Mouse (Mus musculus) G1E (cell line): ENCODE results near the gene Aaas. TPM values are rescaled to one million over a fixed set of nuclear protein-coding genes. Genes with fewer than 3 reads are reported as not detected.
A peak's percentile ranks its signal among the peaks of the same experiment; 100 is the strongest.

Experiments
- ATAC-seq: 2 replicates; pipeline ENCODE4 v1.8.0; 2016; ENCODE audit warnings: mild to moderate bottlenecking; ENCODE audit not compliant: insufficient number of reproducible peaks, poor library complexity, low FRiP score, severe bottlenecking; ENCODE audit errors: extremely low read depth
- DNase-seq: peaks from one replicate; pipeline ENCODE4 v3.0.0; 2012; ENCODE audit warnings: low spot score
- H3K27me3 ChIP-seq: 2 replicates; pipeline ENCODE4 v1.6.1; 2012; ENCODE audit warnings: mild to moderate bottlenecking, low read length, inconsistent platforms; ENCODE audit not compliant: insufficient read depth
- H3K36me3 ChIP-seq: replicated peaks from 2 replicates; pipeline ENCODE3; 2012; ENCODE audit warnings: mild to moderate bottlenecking, inconsistent platforms
- H3K4me1 ChIP-seq: 2 replicates; pipeline ENCODE4 v1.6.1; 2012; ENCODE audit warnings: low read depth, low read length, inconsistent platforms, mixed read lengths; ENCODE audit not compliant: insufficient read depth
- H3K4me3 ChIP-seq: 2 replicates; pipeline ENCODE4 v1.5.1; 2012; ENCODE audit warnings: low read depth, mild to moderate bottlenecking, inconsistent platforms, low read length, moderate library complexity, mixed read lengths
- H3K9me3 ChIP-seq: replicated peaks from 2 replicates; pipeline ENCODE4 v1.6.1; 2012; ENCODE audit warnings: inconsistent platforms
- CTCF ChIP-seq: IDR thresholded peaks from 2 replicates; pipeline ENCODE4 v1.5.1; 2012; ENCODE audit warnings: low read depth, low read length, inconsistent platforms, mixed read lengths
- GATA1 ChIP-seq: IDR thresholded peaks from 2 replicates; pipeline ENCODE4 v1.6.1; 2012; ENCODE audit warnings: borderline replicate concordance, low read length, inconsistent platforms, mixed read lengths
- GATA2 ChIP-seq: IDR thresholded peaks from 2 replicates; pipeline ENCODE4 v1.6.1; 2012; ENCODE audit warnings: low read depth, low read length, inconsistent platforms, borderline replicate concordance
- POLR2AphosphoS5 ChIP-seq: IDR thresholded peaks from 2 replicates; pipeline ENCODE4 v1.6.1; 2012; ENCODE audit warnings: low read depth, low read length, inconsistent platforms; ENCODE audit not compliant: insufficient replicate concordance
- TAL1 ChIP-seq: conservative IDR thresholded peaks from 2 replicates; pipeline ENCODE4 v1.6.1; 2012; ENCODE audit warnings: low read depth, low read length, inconsistent platforms, mixed read lengths
- polyA plus RNA-seq: library from polyadenylated mRNA; stranded (reverse); fragments of >175 nt; gene quantifications from 2 replicates; pipeline ENCODE4 v1.2.3, GENCODE M21; 2012
- total RNA-seq, 2 experiments: library from RNA; stranded (forward) in 1 of 2; stranded (reverse) in 1 of 2; fragments of 200-1000 nt in 1 of 2; fragments of >200 nt in 1 of 2; fragmentation: Nextera tagmentation in 1 of 2; gene quantifications; 2 replicates each; pipeline ENCODE4 v1.2.3; 2014 to 2017

Gene Aaas
- total RNA-seq (2014; fragmentation: Nextera tagmentation) (187 and 217 TPM in 2 replicates), total RNA-seq (2017) (110 and 126 TPM in 2 replicates), polyA plus RNA-seq (199 and 288 TPM in 2 replicates)

DNA sequence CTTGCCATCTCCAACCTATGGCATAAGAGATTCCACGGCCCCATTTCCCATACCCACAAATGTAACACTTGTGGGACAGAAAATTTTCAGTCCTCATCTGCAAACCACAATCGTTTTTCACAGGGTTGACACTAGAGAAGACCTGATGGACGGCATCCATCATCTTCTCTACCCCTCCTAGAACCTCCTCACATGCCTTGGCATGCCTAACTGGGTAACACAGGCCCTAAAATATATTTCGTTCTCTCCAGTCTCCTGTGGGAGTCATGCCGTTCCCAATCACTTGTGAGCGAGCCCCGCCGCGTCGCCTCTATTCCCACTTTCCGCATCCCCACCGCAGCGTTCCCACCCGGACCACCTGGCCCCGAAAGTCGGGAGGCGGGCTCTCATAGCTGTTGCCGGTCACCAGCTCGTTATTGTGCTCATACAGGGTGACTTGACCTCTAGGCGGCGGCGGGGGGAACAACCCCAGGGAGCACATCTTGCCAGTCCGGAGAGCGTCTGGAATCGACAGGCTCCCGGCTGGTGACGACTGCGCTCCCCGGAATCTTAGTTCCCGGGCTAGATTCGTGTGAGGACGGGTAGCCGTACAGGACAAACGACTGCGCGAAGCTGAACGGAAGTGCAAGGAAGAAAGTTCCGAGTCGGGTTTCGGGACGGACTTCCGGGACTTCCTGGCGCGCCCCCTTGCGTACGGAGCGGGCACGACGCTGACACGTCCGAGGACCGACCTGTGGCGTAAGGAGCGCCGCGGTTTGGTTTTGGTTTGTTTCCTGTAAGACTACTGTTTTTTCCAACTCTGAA lies at the start of gene Aaas:
Gene Aaas, minus strand, starts transcription at position 634 of the 804 bp plus-strand sequence.
- TF ChIP-seq CTCF (peak; percentile 85), GATA2 (no peak)
- peak within 1 kb of the TSS; percentile 86 for H3K4me3 ChIP-seq
- peak; percentile 83 for ATAC-seq

DNA sequence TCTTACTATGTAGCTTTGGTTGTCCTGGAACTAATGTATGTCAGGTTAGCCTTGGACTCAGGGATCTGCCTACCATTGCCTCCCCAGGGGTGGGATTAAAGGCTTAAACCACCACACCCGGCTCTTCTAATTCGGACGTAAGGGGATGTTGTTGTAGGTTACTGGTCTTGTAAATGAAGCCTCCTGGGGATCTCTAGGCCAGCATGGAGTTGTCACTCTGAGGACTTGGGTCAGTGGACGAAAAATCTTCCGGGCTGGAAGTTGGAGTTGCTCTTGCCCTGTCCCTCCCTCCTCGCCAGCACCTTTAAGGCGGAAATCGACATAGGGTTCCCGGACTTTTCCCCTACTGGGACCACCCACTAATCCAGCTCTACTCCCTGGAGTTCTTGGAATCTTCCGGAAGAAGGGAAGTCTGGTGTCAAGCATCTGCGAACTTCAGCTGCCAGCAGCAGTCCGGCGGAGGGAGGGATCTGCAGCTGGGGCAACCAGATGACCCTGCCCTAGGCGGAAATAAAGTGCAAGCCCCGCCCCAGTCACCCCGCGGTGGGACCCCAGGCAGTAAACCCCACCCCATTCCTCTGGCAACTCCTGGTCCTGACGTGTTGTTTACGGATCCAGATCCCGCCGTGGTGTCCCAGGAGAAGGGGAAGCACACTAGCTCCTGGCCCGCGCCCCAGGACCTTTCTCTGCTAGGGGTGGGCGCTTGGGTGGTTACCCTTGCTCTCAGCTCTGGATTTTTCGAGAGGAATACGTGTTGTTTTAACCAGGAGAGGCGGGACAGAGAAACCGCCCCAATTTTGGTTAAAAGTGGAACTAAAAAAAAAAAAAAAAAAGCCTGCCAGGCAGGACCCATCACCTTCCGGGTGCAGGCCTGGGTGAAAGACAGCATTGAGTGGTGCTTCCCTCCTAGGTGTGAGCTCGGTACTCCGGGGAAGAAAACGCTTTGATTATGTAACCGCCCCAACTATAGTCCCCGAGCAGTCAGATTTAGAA lies 49.0 kb upstream of the Aaas start:
- H3K4me1 ChIP-seq = peaks cover 60% of the 10 kb centered on the region

More for the DNA sequence above, at the start of gene Aaas:
- peak; percentile 88 for DNase-seq
- H3K36me3 ChIP-seq = peaks cover 35% of the 10 kb centered on the region
- H3K4me1 ChIP-seq = peaks cover 23% of the 10 kb centered on the region
- H3K9me3 ChIP-seq = peaks cover 3% of the 10 kb centered on the region; the same call in 1 of the 2 replicates
- H3K27me3 ChIP-seq = peaks cover 10% of the 10 kb centered on the region

DNA sequence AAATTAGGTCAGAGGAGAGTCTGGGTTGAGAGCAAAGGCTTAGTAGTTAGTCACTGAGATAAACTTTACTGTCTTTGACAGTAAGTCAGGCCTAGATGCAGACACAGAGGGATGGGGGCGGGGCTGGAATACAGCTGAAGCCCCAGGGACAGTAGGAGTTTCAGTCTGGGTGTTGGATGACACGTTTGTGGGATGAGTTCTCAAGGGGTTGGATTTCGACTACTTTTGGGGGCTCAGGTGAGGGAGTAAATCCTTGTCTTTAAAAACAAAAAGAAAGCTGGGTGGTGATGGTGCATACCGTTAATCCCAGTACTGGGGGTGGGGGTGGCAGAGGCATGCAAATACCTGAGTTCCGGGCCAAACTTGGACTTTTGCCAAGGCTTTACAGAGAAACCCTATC lies 48.1 kb upstream of the Aaas start:
- Histone ChIP-seq H3K4me1 (peaks cover 65% of the 10 kb centered on the region), H3K4me3 (peak overlapping the region; percentile 74), H3K27me3 (no peaks in the 10 kb centered on the region), H3K36me3 (no peaks in the 10 kb centered on the region), H3K9me3 (no peaks in the 10 kb centered on the region)
- ATAC-seq = no peak
- no peak for DNase-seq
- TF ChIP-seq TAL1 (no peak), POLR2AphosphoS5 (no peak), CTCF (no peak), GATA1 (no peak), GATA2 (no peak)

More for the DNA sequence above, 49.0 kb upstream of the Aaas start:
- ATAC-seq = peak; percentile 78
- H3K36me3 ChIP-seq = no peaks in the 10 kb centered on the region
- H3K4me3 ChIP-seq = peak overlapping the region; percentile 74
- peak; percentile 83 for DNase-seq
- TF ChIP-seq GATA1 (no peak), TAL1 (no peak), GATA2 (no peak), POLR2AphosphoS5 (no peak), CTCF (no peak)
- no peaks in the 10 kb centered on the region for H3K9me3 ChIP-seq
- H3K27me3 ChIP-seq = no peaks in the 10 kb centered on the region

DNA sequence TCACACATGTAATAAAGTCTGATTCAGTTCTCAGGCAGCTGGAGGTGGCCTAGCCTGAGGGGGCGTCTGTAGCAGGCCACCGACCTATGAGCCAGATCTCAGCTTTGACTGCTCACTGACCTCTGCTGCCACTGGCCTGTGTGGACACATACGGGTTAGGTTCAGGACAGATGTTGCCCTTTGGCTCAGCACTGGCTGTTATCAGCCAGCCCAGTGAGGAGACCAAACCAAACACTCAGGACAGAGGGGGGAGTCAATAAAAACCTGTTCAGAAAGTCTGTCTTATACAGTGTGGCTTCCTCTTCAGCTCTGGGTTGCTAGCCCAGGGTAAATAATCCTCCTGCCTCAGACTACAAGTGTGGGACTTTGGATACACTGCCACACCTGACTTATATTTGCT lies 44.5 kb upstream of the Aaas start:
- peak overlapping the region; percentile 47; the same call in 1 of the 2 replicates for H3K4me3 ChIP-seq
- H3K4me1 ChIP-seq = peaks cover 74% of the 10 kb centered on the region
- ATAC-seq (peak; percentile 51; the same call in 1 of the 2 replicates), DNase-seq (no peak)
- H3K36me3 ChIP-seq = no peaks in the 10 kb centered on the region
- TF ChIP-seq TAL1 (peak; percentile 27; the same call in 1 of the 2 replicates), CTCF (no peak)
- H3K27me3 ChIP-seq = no peaks in the 10 kb centered on the region
- no peaks in the 10 kb centered on the region for H3K9me3 ChIP-seq

DNA sequence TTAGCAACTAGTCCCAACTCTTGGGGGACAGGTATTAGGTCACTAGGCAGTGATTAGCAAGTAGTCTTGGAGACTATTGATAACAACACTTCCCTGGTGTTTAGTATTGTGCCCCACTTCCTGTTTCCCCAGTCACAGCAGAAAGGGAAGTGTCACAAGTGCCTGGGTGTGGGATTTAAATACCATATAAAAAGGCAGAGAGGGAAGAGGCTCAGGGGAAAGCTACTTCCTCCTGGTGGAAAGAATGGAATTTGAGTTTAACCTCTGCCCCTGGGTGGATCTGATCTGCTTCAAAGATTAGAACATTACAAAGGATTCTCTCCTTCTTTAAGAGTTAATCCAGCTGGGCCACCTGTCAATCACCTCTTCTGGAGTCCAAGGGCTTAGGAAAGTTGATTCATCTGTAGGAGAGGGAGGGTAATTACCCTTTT lies 43.0 kb upstream of the Aaas start:
- Histone ChIP-seq H3K4me3 (no peak overlapping the region), H3K4me1 (peaks cover 68% of the 10 kb centered on the region), H3K27me3 (no peaks in the 10 kb centered on the region), H3K36me3 (no peaks in the 10 kb centered on the region), H3K9me3 (no peaks in the 10 kb centered on the region)
- DNase-seq (peak; percentile 56), ATAC-seq (peak; percentile 68)
- TF ChIP-seq POLR2AphosphoS5 = no peak
- no peak for TF ChIP-seq CTCF

DNA sequence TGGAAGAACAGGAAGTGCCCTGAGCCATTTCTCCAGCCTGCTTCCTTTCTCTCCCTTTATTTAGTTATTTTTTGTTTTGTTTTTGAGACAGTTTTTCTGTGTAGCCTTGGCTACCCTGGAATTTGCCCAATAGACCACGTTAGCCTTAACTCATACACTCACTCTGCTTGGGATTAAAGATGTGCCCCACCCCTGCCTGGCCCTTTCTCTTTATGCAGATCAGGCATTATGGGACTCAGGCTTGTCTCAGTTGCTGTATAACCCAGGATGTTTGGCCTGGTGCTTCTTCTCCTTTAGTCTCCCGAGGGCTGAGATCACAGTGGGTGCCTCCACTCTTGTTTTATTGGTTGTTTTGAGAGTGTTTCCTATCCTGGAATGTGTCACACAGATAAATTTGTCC lies 41.9 kb upstream of the Aaas start:
- Histone ChIP-seq H3K9me3 (no peaks in the 10 kb centered on the region), H3K27me3 (no peaks in the 10 kb centered on the region), H3K36me3 (no peaks in the 10 kb centered on the region), H3K4me3 (no peak overlapping the region), H3K4me1 (peaks cover 65% of the 10 kb centered on the region)
- DNase-seq (no peak), ATAC-seq (no peak)
- TF ChIP-seq TAL1 = no peak
- no peak for TF ChIP-seq GATA1
